ENCODE assay signal across 13 mouse cellular contexts in the genomic region with DNA sequence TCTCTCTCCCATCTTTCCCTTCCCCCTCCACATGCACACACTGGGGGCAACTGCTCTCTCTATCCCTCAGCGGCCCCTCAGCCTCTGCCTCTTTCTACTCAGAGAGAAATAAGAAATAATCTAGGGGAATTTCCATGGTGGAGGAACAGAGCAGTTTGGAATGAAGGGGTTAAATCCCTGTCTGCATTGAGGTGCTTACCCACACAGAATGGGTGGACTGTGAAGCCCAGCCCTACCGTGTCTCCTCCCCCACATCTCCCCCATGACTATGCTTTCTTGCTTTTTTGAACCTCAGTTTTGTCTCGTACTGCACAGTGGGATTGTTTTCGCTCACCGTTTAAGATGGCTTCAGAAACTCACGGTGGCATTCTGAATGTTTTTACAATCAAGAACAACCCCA. TPM values are rescaled to one million over a fixed set of nuclear protein-coding genes. Genes with fewer than 3 reads are reported as not detected.
DNase-seq lines count a peak whose midpoint lies in the region; ATAC-seq lines count a peak whose summit lies in the region.
"Had no signal": no experiment of that assay in that cellular context is flagged by ENCODE, and none has a peak within 500 bp of the region (broad histone marks: within the 10 kb centered on the region; RNA-seq: fewer than 3 reads in every experiment).

No protein-coding gene starts in this region.

- ATAC-seq in kidney, embryonic 14.5 days (ENCODE audit: low FRiP score, low TSS enrichment): 0 out of 2 replicates have a peak, but pooled peaks have one; percentile 32
- ATAC-seq in CD4-positive, CD25-positive, alpha-beta regulatory T cell, adult 4 months: peak; percentile 34
- peak; percentile 51 for ATAC-seq in granulocyte monocyte progenitor cell, adult 5-6 weeks (replicated peaks; ENCODE audit: poor library complexity, severe bottlenecking)
- peak; percentile 69 for ATAC-seq in megakaryocyte-erythroid progenitor cell, adult 5-6 weeks (replicated peaks; ENCODE audit: low FRiP score, low TSS enrichment, poor library complexity, severe bottlenecking)
- no peak for ATAC-seq in hindbrain, embryonic 12.5 days (ENCODE audit: low FRiP score)

- no peak overlapping the region for H3K9ac ChIP-seq in kidney, embryonic 14.5 days (ENCODE audit: low read depth, low read length)
- no peak overlapping the region for H3K9ac ChIP-seq in hindbrain, embryonic 12.5 days
- H3K9ac ChIP-seq: hindbrain, embryonic 15.5 days had no signal

- no peaks in the 10 kb centered on the region for H3K27me3 ChIP-seq in kidney, embryonic 14.5 days (ENCODE audit: control insufficient read depth, insufficient read depth, low read length)
- H3K27me3 ChIP-seq in hindbrain, embryonic 12.5 days: no peaks in the 10 kb centered on the region
- H3K27me3 ChIP-seq: hindbrain, embryonic 15.5 days had no signal

- H3K27ac ChIP-seq in kidney, embryonic 14.5 days (ENCODE audit: low read depth, low read length): no peak overlapping the region
- no peak overlapping the region for H3K27ac ChIP-seq in hindbrain, embryonic 12.5 days
- H3K27ac ChIP-seq: hindbrain, embryonic 15.5 days had no signal

- H3K4me3 ChIP-seq in kidney, embryonic 14.5 days (ENCODE audit: low read length): no peak overlapping the region
- no peak overlapping the region for H3K4me3 ChIP-seq in hindbrain, embryonic 12.5 days
- H3K4me3 ChIP-seq: erythroblast, embryonic 14.5 days; hindbrain, embryonic 15.5 days had no signal

- no peak for DNase-seq in kidney, postnatal 25 days
- no peak for DNase-seq in cerebellum, adult 11 months
- no peak for DNase-seq in cerebellum, postnatal 25 days
- DNase-seq: layer of hippocampus, postnatal 36 days; lung, postnatal 4 days had no signal

- H3K36me3 ChIP-seq in kidney, embryonic 14.5 days (ENCODE audit: control insufficient read depth, insufficient read depth, low read length): no peaks in the 10 kb centered on the region
- H3K36me3 ChIP-seq in hindbrain, embryonic 12.5 days: peaks cover 3% of the 10 kb centered on the region; the same call in 1 of the 2 replicates

- H3K4me1 ChIP-seq in kidney, embryonic 14.5 days (ENCODE audit: control insufficient read depth, insufficient read depth, low read length): no peaks in the 10 kb centered on the region
- peaks cover 13% of the 10 kb centered on the region for H3K4me1 ChIP-seq in hindbrain, embryonic 12.5 days

- WGBS in kidney, embryonic 14.5 days: 44% methylated on average over 6 of the region's 6 CpGs
- WGBS in hindbrain, embryonic 12.5 days: 54% methylated on average over 6 of the region's 6 CpGs

- H3K4me2 ChIP-seq in kidney, embryonic 14.5 days (replicated peaks; ENCODE audit: low read depth, low read length): no peak overlapping the region
- H3K4me2 ChIP-seq in hindbrain, embryonic 12.5 days (replicated peaks): no peak overlapping the region
- H3K4me2 ChIP-seq: hindbrain, embryonic 15.5 days had no signal

- no peaks in the 10 kb centered on the region for H3K9me3 ChIP-seq in kidney, embryonic 14.5 days (ENCODE audit: control insufficient read depth, low read length)
- H3K9me3 ChIP-seq in hindbrain, embryonic 12.5 days (replicated peaks): no peaks in the 10 kb centered on the region
- H3K9me3 ChIP-seq: hindbrain, embryonic 15.5 days had no signal

RNA-seq across cellular contexts. Expression of a gene that starts 11.8 kb away (rescaled TPM):
- polyA plus RNA-seq in kidney, embryonic 14.5 days (2014; fragmentation: Nextera tagmentation; extraction: Ambion mirVana): 25.9 and 62.3 TPM in 2 replicates
- 100 to 1,000 TPM; 189 to 278 TPM for polyA plus RNA-seq in CD4-positive, CD25-positive, alpha-beta regulatory T cell, adult 4 months (2017; shearing (Covaris generic))
- total RNA-seq in granulocyte monocyte progenitor cell, adult 5-6 weeks (2014; fragmentation: Nextera tagmentation): 40.8 and 51.9 TPM in 2 replicates
- total RNA-seq in granulocyte monocyte progenitor cell, adult 5-6 weeks (2017): 62.5 and 68.2 TPM in 2 replicates
- 36.5 and 40.7 TPM in 2 replicates for total RNA-seq in megakaryocyte-erythroid progenitor cell, adult 5-6 weeks (2014; fragmentation: Nextera tagmentation)
- total RNA-seq in megakaryocyte-erythroid progenitor cell, adult 5-6 weeks (2017): 47.9 and 53.0 TPM in 2 replicates
- polyA plus RNA-seq in hindbrain, embryonic 12.5 days (2016; fragmentation: Nextera tagmentation; extraction: Ambion mirVana): 74.3 and 86.0 TPM in 2 replicates

RNA-seq across cellular contexts. Expression of a gene that starts 16.9 kb away (rescaled TPM):
- polyA plus RNA-seq in kidney, embryonic 14.5 days (2014; fragmentation: Nextera tagmentation; extraction: Ambion mirVana): 86.5 and 89.9 TPM in 2 replicates
- polyA plus RNA-seq in CD4-positive, CD25-positive, alpha-beta regulatory T cell, adult 4 months (2017; shearing (Covaris generic)): 10 to 100 TPM; 43.0 TPM
- total RNA-seq in granulocyte monocyte progenitor cell, adult 5-6 weeks (2014; fragmentation: Nextera tagmentation): 35.8 and 36.8 TPM in 2 replicates
- total RNA-seq in granulocyte monocyte progenitor cell, adult 5-6 weeks (2017): 54.7 and 64.6 TPM in 2 replicates
- 49.9 and 61.9 TPM in 2 replicates for total RNA-seq in megakaryocyte-erythroid progenitor cell, adult 5-6 weeks (2014; fragmentation: Nextera tagmentation)
- 66.3 and 104 TPM in 2 replicates for total RNA-seq in megakaryocyte-erythroid progenitor cell, adult 5-6 weeks (2017)
- polyA plus RNA-seq in hindbrain, embryonic 12.5 days (2016; fragmentation: Nextera tagmentation; extraction: Ambion mirVana): 89.4 and 98.7 TPM in 2 replicates

RNA-seq across cellular contexts. Expression of a gene that starts 30.2 kb away (rescaled TPM):
- 0.09 TPM in 1 of 2 replicates, not detected in the other for polyA plus RNA-seq in kidney, embryonic 14.5 days (2014; fragmentation: Nextera tagmentation; extraction: Ambion mirVana)
- under 1 TPM in 1 of 2 experiments, not detected in 1; 0.24 TPM for polyA plus RNA-seq in CD4-positive, CD25-positive, alpha-beta regulatory T cell, adult 4 months (2017; shearing (Covaris generic))
- total RNA-seq in granulocyte monocyte progenitor cell, adult 5-6 weeks (2014; fragmentation: Nextera tagmentation): not detected in 2 replicates
- total RNA-seq in granulocyte monocyte progenitor cell, adult 5-6 weeks (2017): not detected in 2 replicates
- not detected in 2 replicates for total RNA-seq in megakaryocyte-erythroid progenitor cell, adult 5-6 weeks (2014; fragmentation: Nextera tagmentation)
- total RNA-seq in megakaryocyte-erythroid progenitor cell, adult 5-6 weeks (2017): not detected in 2 replicates
- polyA plus RNA-seq in hindbrain, embryonic 12.5 days (2016; fragmentation: Nextera tagmentation; extraction: Ambion mirVana): 0.31 and 2.1 TPM in 2 replicates
- total RNA-seq: layer of hippocampus, postnatal 36 days had no signal
- polyA plus RNA-seq: erythroblast, embryonic 14.5 days; hindbrain, embryonic 15.5 days; stomach, embryonic 14.5 days had no signal

RNA-seq across cellular contexts. Expression of a gene that starts 43.4 kb away (rescaled TPM):
- 33.6 and 36.7 TPM in 2 replicates for polyA plus RNA-seq in kidney, embryonic 14.5 days (2014; fragmentation: Nextera tagmentation; extraction: Ambion mirVana)
- polyA plus RNA-seq in CD4-positive, CD25-positive, alpha-beta regulatory T cell, adult 4 months (2017; shearing (Covaris generic)): 10 to 100 TPM; 41.0 to 50.8 TPM
- total RNA-seq in granulocyte monocyte progenitor cell, adult 5-6 weeks (2014; fragmentation: Nextera tagmentation): 14.3 and 20.2 TPM in 2 replicates
- 72.7 and 108 TPM in 2 replicates for total RNA-seq in granulocyte monocyte progenitor cell, adult 5-6 weeks (2017)
- total RNA-seq in megakaryocyte-erythroid progenitor cell, adult 5-6 weeks (2014; fragmentation: Nextera tagmentation): 19.1 and 29.5 TPM in 2 replicates
- total RNA-seq in megakaryocyte-erythroid progenitor cell, adult 5-6 weeks (2017): 85.9 and 109 TPM in 2 replicates
- polyA plus RNA-seq in hindbrain, embryonic 12.5 days (2016; fragmentation: Nextera tagmentation; extraction: Ambion mirVana): 38.0 and 45.7 TPM in 2 replicates
